Mouse (Mus musculus) MEL (cell line): ENCODE data around the gene Slc25a53. TPM values are rescaled to one million over a fixed set of nuclear protein-coding genes. Genes with fewer than 3 reads are reported as not detected.

ENCODE experiments used
- DNase-seq: peaks from one replicate; pipeline ENCODE4 v3.0.0; 2011; ENCODE audit warnings: low read depth, low spot score
- H3K27ac ChIP-seq: 2 replicates; pipeline ENCODE4 v1.5.1; 2012; ENCODE audit warnings: low read depth, mild to moderate bottlenecking, control low read depth, low read length, moderate library complexity; ENCODE audit not compliant: control insufficient read depth
- H3K27me3 ChIP-seq, 2 experiments: fragments of 150-350 bp in 1 of 2; sonication (generic) in 1 of 2; 2 replicates each; pipeline ENCODE4 v1.6.1; 2012; ENCODE audit warnings: low read length in 2 of 2, mild to moderate bottlenecking in 2 of 2, improper control_type of control experiment in 1 of 2, moderate library complexity in 1 of 2; ENCODE audit not compliant: insufficient read depth in 2 of 2, control insufficient read depth in 1 of 2
- H3K36me3 ChIP-seq, 2 experiments: 2 replicates each; pipeline ENCODE4 v1.6.1; 2012 to 2014; ENCODE audit warnings: low read length in 2 of 2, improper control_type of control experiment in 1 of 2, inconsistent platforms in 1 of 2, mild to moderate bottlenecking in 1 of 2; ENCODE audit not compliant: insufficient read depth in 2 of 2, control insufficient read depth in 1 of 2
- H3K4me1 ChIP-seq, 2 experiments: fragments of 150-350 bp in 1 of 2; sonication (generic) in 1 of 2; 2 replicates each; pipeline ENCODE4 v1.6.1; 2012; ENCODE audit warnings: low read length in 2 of 2, improper control_type of control experiment in 1 of 2, mild to moderate bottlenecking in 1 of 2; ENCODE audit not compliant: insufficient read depth in 2 of 2, control insufficient read depth in 1 of 2
- H3K4me3 ChIP-seq, 2 experiments: fragments of 150-350 bp in 1 of 2; sonication (generic) in 1 of 2; 2 replicates each; pipeline ENCODE4 v1.5.1; 2012; ENCODE audit warnings: low read depth in 2 of 2, low read length in 2 of 2, mild to moderate bottlenecking in 2 of 2, moderate library complexity in 2 of 2, control low read depth in 1 of 2, improper control_type of control experiment in 1 of 2; ENCODE audit not compliant: control insufficient read depth in 1 of 2, insufficient read depth in 1 of 2
- H3K79me2 ChIP-seq: 2 replicates; pipeline ENCODE4 v1.6.1; 2012; ENCODE audit warnings: mild to moderate bottlenecking, low read length, moderate library complexity; ENCODE audit not compliant: control insufficient read depth, poor library complexity, insufficient read depth
- H3K9ac ChIP-seq: 2 replicates; pipeline ENCODE4 v1.6.1; 2012; ENCODE audit warnings: low read depth, mild to moderate bottlenecking, control low read depth, low read length, moderate library complexity; ENCODE audit not compliant: control insufficient read depth, poor library complexity, severe bottlenecking
- H3K9me3 ChIP-seq: fragments of 150-350 bp; sonication (generic); replicated peaks from 2 replicates; pipeline ENCODE4 v1.6.1; 2012; ENCODE audit warnings: mild to moderate bottlenecking, low read length, improper control_type of control experiment, moderate library complexity; ENCODE audit not compliant: insufficient read depth
- CHD1 ChIP-seq: IDR thresholded peaks from 2 replicates; pipeline ENCODE4 v1.6.1; 2012; ENCODE audit warnings: low read depth, mild to moderate bottlenecking, inconsistent platforms, low read length, improper control_type of control experiment
- CTCF ChIP-seq, 3 experiments: IDR thresholded peaks in 2 of 3; conservative IDR thresholded peaks in 1 of 3; 2 replicates each; pipeline ENCODE4 v1.5.1; 2011 to 2012; ENCODE audit warnings: low read length in 3 of 3, low read depth in 2 of 3, mild to moderate bottlenecking in 2 of 3, improper control_type of control experiment in 1 of 3, inconsistent platforms in 1 of 3, mixed read lengths in 1 of 3, moderate library complexity in 1 of 3; ENCODE audit not compliant: control insufficient read depth in 1 of 3, insufficient read depth in 1 of 3, poor library complexity in 1 of 3, severe bottlenecking in 1 of 3
- E2F4 ChIP-seq: IDR thresholded peaks from 2 replicates; pipeline ENCODE4 v1.6.1; 2011; ENCODE audit warnings: low read depth, low read length, improper control_type of control experiment, borderline replicate concordance
- ELF1 ChIP-seq: IDR thresholded peaks from 2 replicates; pipeline ENCODE4 v1.6.1; 2014; ENCODE audit warnings: low read depth, mild to moderate bottlenecking, inconsistent platforms, low read length, improper control_type of control experiment, moderate library complexity
- GABPA ChIP-seq: IDR thresholded peaks from 2 replicates; pipeline ENCODE4 v1.6.1; 2012; ENCODE audit warnings: low read depth, mild to moderate bottlenecking, inconsistent platforms, low read length, improper control_type of control experiment, moderate library complexity
- GATA1 ChIP-seq: IDR thresholded peaks from 2 replicates; pipeline ENCODE4 v1.6.1; 2011; ENCODE audit warnings: low read depth, low read length, improper control_type of control experiment
- HCFC1 ChIP-seq: IDR thresholded peaks from 2 replicates; pipeline ENCODE4 v1.6.1; 2012; ENCODE audit warnings: low read depth, mild to moderate bottlenecking, inconsistent platforms, low read length, improper control_type of control experiment, moderate library complexity
- JUND ChIP-seq: IDR thresholded peaks from 2 replicates; pipeline ENCODE4 v1.6.1; 2011; ENCODE audit warnings: low read depth, mild to moderate bottlenecking, improper control_type of control experiment, low read length
- KAT2A ChIP-seq: conservative IDR thresholded peaks from 2 replicates; pipeline ENCODE4 v1.6.1; 2012; ENCODE audit warnings: low read depth, low read length, improper control_type of control experiment, inconsistent platforms
- MAX ChIP-seq: IDR thresholded peaks from 2 replicates; pipeline ENCODE4 v1.6.1; 2011; ENCODE audit warnings: low read length, improper control_type of control experiment
- MAZ ChIP-seq: IDR thresholded peaks from 2 replicates; pipeline ENCODE4 v1.6.1; 2012; ENCODE audit warnings: low read depth, mild to moderate bottlenecking, inconsistent platforms, low read length, improper control_type of control experiment
- MEF2A ChIP-seq: IDR thresholded peaks from 2 replicates; pipeline ENCODE4 v1.6.1; 2014; ENCODE audit warnings: low read depth, mild to moderate bottlenecking, inconsistent platforms, low read length, improper control_type of control experiment; ENCODE audit not compliant: poor library complexity, insufficient replicate concordance, severe bottlenecking; ENCODE audit errors: extremely low read depth
- MXI1 ChIP-seq: IDR thresholded peaks from 2 replicates; pipeline ENCODE4 v1.6.1; 2011; ENCODE audit warnings: mild to moderate bottlenecking, low read depth, low read length, improper control_type of control experiment
- MYB ChIP-seq: IDR thresholded peaks from 2 replicates; pipeline ENCODE4 v1.6.1; 2011; ENCODE audit warnings: mild to moderate bottlenecking, low read depth, low read length, improper control_type of control experiment
- POLR2AphosphoS2 ChIP-seq: IDR thresholded peaks from 2 replicates; pipeline ENCODE4 v1.6.1; 2011; ENCODE audit warnings: low read length, improper control_type of control experiment
- POLR2AphosphoS5 ChIP-seq: IDR thresholded peaks from 2 replicates; pipeline ENCODE4 v1.6.1; 2012; ENCODE audit warnings: low read depth, borderline replicate concordance, mild to moderate bottlenecking, inconsistent platforms, low read length, moderate library complexity, mixed read lengths
- RAD21 ChIP-seq: IDR thresholded peaks from 2 replicates; pipeline ENCODE4 v1.6.1; 2011; ENCODE audit warnings: mild to moderate bottlenecking, low read depth, low read length, improper control_type of control experiment
- RCOR1 ChIP-seq: IDR thresholded peaks from 2 replicates; pipeline ENCODE4 v1.6.1; 2012; ENCODE audit warnings: low read depth, mild to moderate bottlenecking, inconsistent platforms, low read length, improper control_type of control experiment
- SIN3A ChIP-seq: IDR thresholded peaks from 2 replicates; pipeline ENCODE4 v1.6.1; 2012; ENCODE audit warnings: low read length, improper control_type of control experiment, inconsistent platforms
- SMC3 ChIP-seq: IDR thresholded peaks from 2 replicates; pipeline ENCODE4 v1.6.1; 2011; ENCODE audit warnings: low read depth, low read length, improper control_type of control experiment
- TAL1 ChIP-seq: IDR thresholded peaks from 2 replicates; pipeline ENCODE4 v1.6.1; 2012; ENCODE audit warnings: mild to moderate bottlenecking, inconsistent platforms, low read length, moderate library complexity, mixed read lengths
- TBP ChIP-seq: IDR thresholded peaks from 2 replicates; pipeline ENCODE4 v1.8.0; 2011; ENCODE audit warnings: low read depth, low read length, improper control_type of control experiment
- USF1 ChIP-seq: IDR thresholded peaks from 2 replicates; pipeline ENCODE4 v1.6.1; 2014; ENCODE audit warnings: low read depth, mild to moderate bottlenecking, inconsistent platforms, low read length, improper control_type of control experiment, moderate library complexity
- ZC3H11A ChIP-seq: IDR thresholded peaks from 2 replicates; pipeline ENCODE4 v1.6.1; 2012; ENCODE audit warnings: low read depth, mild to moderate bottlenecking, inconsistent platforms, low read length, improper control_type of control experiment
- ZKSCAN1 ChIP-seq: IDR thresholded peaks from 2 replicates; pipeline ENCODE4 v1.6.1; 2012; ENCODE audit warnings: low read depth, mild to moderate bottlenecking, inconsistent platforms, low read length, improper control_type of control experiment, moderate library complexity
- polyA plus RNA-seq, 2 experiments: library from polyadenylated mRNA; stranded (reverse) in 1 of 2; unstranded in 1 of 2; fragments of >175 nt in 1 of 2; fragments of >200 nt in 1 of 2; gene quantifications; 2 replicates each; pipeline versions ENCODE4 v1.2.1 to v1.2.4; 2012; ENCODE audit warnings: low replicate concordance in 2 of 2, low read depth in 1 of 2; ENCODE audit not compliant: insufficient read length in 2 of 2, insufficient read depth in 1 of 2, missing spikeins in 1 of 2
- total RNA-seq: library from RNA; depleted of rRNA; stranded (reverse); fragments of 300-350 nt; gene quantifications from 2 replicates; pipeline ENCODE4 v1.2.3, GENCODE M21; 2012

The Slc25a53 gene
- total and polyA plus RNA-seq, 3 experiments = 5.1 to 8.6 TPM; not detected in 1

DNA sequence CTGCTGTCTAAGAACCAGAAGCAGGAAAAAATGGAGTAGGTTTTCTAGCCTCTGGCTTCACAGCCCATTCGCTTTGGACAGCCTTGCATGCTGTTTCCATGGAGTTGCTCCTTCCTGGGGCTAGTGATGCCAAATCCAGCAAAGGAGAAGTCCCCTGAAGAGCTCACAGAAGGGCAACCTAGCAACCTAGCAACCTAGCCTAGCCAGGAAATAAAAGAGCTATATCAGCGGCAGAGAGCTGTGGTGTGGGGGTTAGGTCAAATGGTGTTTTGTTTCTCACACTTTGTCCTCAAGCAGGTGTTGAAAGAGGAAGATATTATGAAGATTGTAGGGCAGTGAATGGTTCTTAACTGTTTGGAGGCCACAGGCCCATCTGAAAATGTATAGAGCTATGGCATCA lies 46.8 kb downstream of the Slc25a53 start:
- H3K4me3 ChIP-seq = no peak overlapping the region
- TF ChIP-seq POLR2AphosphoS2 = no peak
- TF ChIP-seq, all 39 proteins: peak for 0
- Histone ChIP-seq H3K9me3 (no peaks in the 10 kb centered on the region), H3K27ac (no peak overlapping the region), H3K27me3 (no peaks in the 10 kb centered on the region), H3K9ac (no peak overlapping the region), H3K4me1 (peaks cover 2 to 3% of the 10 kb centered on the region in 2 experiments; a peak in 3 of 4 replicates), H3K79me2 (no peaks in the 10 kb centered on the region), H3K36me3 (peaks cover 0 to 4% of the 10 kb centered on the region in 2 experiments; a peak in 2 of 4 replicates)
- no peak for DNase-seq

DNA sequence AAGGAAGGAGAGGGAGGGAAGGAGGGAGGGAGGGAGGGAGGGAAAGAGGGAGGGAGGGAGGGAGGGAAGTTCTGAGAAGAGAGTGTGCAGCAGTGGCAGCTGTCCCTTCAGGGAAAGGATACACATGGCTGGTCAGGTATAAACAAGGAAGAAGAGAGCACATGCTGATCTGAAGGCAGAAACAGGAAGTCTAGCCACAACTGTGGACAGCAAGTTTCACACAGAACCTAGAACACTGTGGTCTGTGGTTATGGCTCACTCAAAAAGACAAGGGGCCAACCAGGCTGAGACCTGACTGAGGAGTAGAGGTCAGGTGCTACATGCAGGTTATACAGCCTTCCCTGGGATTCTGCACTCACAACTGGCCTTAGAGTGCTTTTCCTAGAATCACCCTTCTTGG lies 52.1 kb downstream of the Slc25a53 start:
- H3K27me3 ChIP-seq = no peaks in the 10 kb centered on the region
- DNase-seq = peak; percentile 55
- H3K79me2 ChIP-seq = no peaks in the 10 kb centered on the region
- no peaks in the 10 kb centered on the region for H3K9me3 ChIP-seq
- H3K9ac ChIP-seq = no peak overlapping the region
- no peaks in the 10 kb centered on the region for H3K36me3 ChIP-seq
- H3K4me3 ChIP-seq = no peak overlapping the region
- no peak overlapping the region for H3K27ac ChIP-seq
- H3K4me1 ChIP-seq = peaks cover 0 to 5% of the 10 kb centered on the region in 2 experiments; a peak in 1 of 4 replicates
- TF ChIP-seq MXI1 (peak; percentile 54; the same call in 1 of the 2 replicates), ELF1 (peak; percentile 37; the same call in 1 of the 2 replicates), ZKSCAN1 (no peak), MEF2A (no peak), MAX (0 out of 2 replicates have a peak, but pooled peaks have one; percentile 43), KAT2A (no peak), CHD1 (no peak), GABPA (no peak), CTCF (IDR thresholded peaks at IDR 0.05 in 2 of 3, conservative IDR thresholded peaks at IDR 0.05 in 1 of 3; ENCODE audit: control insufficient read depth in 1 of 3, insufficient read depth in 1 of 3, low read depth in 2 of 3, low read length in 3 of 3, poor library complexity in 1 of 3, severe bottlenecking in 1 of 3) (no peak)

DNA sequence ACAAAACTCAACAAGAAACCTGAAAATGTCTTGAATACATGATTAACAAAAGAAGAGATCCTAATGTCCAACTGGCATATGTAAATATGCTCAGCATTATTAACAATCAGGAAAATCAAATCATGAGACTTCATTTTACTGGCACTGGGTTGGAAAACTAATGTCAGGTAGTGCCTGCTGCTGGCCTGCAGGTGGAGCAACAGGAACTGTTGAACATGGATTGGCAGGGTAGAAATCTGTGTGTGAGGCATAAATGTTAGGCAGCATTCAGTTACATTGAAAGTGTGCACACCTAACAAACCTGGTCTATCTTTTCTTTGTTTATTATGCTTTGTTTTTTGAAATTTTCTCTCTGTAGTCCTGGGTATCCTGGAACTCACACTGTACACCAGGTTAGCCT lies 59.5 kb downstream of the Slc25a53 start:
- DNase-seq = peak; percentile 37
- no peaks in the 10 kb centered on the region for H3K9me3 ChIP-seq

More for the DNA sequence above, 59.5 kb downstream of the Slc25a53 start:
- Histone ChIP-seq H3K36me3 (no peaks in the 10 kb centered on the region), H3K4me3 (no peak overlapping the region), H3K4me1 (no peaks in the 10 kb centered on the region), H3K27me3 (peaks cover 0 to under 1% of the 10 kb centered on the region in 2 experiments; a peak in 2 of 4 replicates), H3K9ac (no peak overlapping the region), H3K79me2 (no peaks in the 10 kb centered on the region), H3K27ac (no peak overlapping the region)
- TF ChIP-seq TBP (no peak), MXI1 (no peak), RCOR1 (no peak), GABPA (no peak), USF1 (no peak), POLR2AphosphoS5 (no peak), HCFC1 (no peak), RAD21 (peak; percentile 58), SMC3 (peak; percentile 80), MAZ (no peak), JUND (no peak), TAL1 (no peak), GATA1 (no peak), CTCF (IDR thresholded peaks at IDR 0.05 in 2 of 3, conservative IDR thresholded peaks at IDR 0.05 in 1 of 3; ENCODE audit: control insufficient read depth in 1 of 3, insufficient read depth in 1 of 3, low read depth in 2 of 3, low read length in 3 of 3, poor library complexity in 1 of 3, severe bottlenecking in 1 of 3) (peak; percentile 60 to 75 (median 63)), E2F4 (no peak), SIN3A (no peak), MYB (no peak), ZC3H11A (peak; percentile 32)
